Mouse (Mus musculus) kidney, adult 9 months (tissue): ENCODE data around the gene Pbx4.
A peak's percentile ranks its signal among the peaks of the same experiment; 100 is the strongest.

Experiments
- DNase-seq: peaks from one replicate; pipeline ENCODE4 v3.0.0; 2022

Pbx4 gene

GRCm38 (mm10) chr8:69814881-69815280 is 17.4 kb upstream of the Pbx4 start:
- DNase-seq, result no peak

DNA sequence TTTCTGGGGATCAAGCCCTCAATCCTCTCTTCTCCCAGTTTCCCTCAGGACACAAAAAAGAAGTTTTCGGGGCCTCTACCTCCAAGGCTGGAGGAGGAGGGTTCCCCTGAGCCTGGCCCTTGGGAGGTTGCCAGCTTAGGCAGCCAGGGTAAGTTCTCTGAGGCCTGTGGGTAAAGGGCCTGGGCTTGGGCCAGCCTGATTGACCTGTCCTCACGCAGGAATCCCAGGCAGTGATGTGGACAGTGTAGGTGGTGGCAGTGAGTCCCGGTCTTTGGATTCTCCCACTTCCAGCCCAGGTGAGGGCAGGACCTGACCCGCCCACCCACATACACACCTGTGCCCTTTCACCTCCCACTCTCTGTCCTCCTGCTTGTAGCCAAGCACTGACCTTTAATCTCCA is 16.9 kb upstream of the Pbx4 start:
- peak; percentile 49 for DNase-seq

DNA sequence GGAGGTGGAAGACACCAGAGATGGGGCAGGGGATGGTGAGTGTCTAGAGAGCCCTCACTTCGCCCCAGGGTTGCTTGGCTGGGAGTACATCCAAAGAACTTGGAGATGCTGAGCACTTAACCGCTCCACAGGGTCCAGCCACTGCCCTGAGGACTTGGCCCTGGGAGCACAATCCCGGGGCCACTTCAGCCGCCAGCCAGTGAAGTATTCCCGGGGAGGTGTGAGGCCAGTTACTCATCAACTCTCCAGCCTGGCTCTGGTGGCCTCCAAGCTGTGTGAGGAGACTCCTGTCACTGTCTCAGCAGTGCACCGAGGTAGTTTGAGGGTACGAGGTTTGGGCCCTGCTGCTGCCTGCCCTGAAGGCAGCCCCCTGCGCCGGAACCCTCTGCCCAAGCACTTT is 11.8 kb upstream of the Pbx4 start:
- DNase-seq, result peak; percentile 90

GRCm38 (mm10) chr8:69821971-69822385 is 10.3 kb upstream of the Pbx4 start:
- peak; percentile 45 for DNase-seq

GRCm38 (mm10) chr8:69822386-69823191 is 9.7 kb upstream of the Pbx4 start, which contains the start of gene Lpar2:
Gene Lpar2 (plus strand): TSS chr8:69822429.
- DNase-seq, result peak; percentile 79

DNA sequence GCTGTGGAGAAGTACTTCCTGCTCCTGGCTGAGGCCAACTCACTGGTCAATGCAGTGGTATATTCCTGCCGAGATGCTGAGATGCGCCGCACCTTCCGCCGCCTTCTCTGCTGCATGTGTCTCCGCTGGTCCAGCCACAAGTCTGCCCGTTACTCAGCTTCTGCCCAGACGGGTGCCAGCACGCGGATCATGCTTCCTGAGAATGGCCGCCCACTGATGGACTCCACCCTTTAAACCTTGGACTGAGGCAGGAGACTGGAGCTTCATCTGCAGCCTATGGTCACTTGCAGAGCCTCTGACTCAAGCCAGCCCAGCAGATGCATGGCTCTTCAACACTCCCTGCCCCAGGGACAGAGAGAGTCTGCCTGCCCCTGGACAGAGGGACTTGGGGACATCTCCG is 5.9 kb upstream of the Pbx4 start:
- DNase-seq, result peak; percentile 67

DNA sequence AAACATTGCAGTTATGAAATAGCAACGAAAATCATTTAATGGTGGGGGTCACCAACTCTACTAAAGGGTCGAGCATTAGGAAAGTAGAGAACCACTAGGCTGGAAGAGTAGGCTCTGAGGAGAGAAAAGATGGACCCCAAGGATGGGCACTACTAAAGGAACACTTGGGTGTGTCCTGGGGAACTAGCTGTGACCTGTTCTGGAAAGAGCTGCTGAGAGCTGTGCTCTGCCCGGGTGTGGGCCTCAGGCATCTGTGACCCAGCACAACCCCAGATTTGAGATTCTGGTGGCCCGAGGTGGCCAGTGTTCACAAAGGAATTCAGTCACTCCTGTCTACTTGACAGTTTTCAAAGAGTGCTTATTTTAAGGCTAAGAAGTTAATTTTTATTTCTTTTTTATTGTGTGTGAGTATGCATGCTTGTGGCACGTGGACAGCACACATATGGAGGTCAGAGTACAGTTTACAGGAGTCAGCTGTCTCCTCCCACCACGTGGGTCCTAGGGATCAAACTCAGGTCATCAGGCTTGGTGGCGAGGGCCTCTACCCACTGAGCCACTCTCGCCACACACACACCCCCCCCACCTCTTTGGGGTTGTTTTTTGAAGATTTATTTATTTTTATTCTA is 4.9 kb downstream of the Pbx4 start:
- DNase-seq, result peak; percentile 78

- DNase-seq, result no peak
Observed at GRCm38 (mm10) chr8:69847167-69848065, 15.1 kb downstream of the Pbx4 start.

DNA sequence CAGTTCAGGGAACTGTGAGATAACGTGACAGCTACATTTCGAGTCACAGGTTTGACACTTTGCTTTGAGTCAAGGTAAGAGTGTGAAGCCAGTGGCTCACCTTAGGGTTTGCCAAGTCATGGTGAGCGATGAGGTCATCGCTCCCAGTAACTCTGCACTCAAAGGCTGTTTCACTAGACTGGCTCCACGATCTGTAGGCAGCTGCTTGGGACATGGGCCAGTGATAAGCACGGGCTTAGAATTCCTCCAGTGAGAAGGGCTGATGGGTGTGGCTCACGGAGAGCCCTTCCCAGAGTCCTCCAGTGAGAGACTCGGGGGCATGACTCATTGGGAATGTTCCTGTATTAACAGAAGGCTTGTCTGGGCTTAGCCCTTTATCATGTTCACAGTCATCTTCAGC is 16.7 kb downstream of the Pbx4 start:
- no peak for DNase-seq

DNA sequence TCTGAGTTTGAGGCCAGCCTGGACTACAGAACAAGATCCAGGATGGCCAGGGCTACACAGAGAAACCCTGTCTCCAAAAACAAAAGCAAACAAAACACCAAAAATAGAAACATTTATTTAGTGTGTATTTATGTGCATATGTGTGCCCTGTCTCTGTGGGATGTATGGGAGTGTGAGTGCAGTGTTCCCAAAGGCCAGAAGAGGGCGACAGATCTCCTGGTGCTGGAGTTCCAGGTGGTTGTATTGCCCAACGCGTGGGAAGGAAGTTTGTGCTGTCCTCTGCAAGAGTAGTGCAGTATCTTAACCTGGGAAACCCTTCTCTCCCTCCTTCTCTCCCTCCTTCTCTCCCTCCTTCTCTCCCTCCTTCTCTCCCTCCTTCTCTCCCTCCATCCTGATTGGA is 17.6 kb downstream of the Pbx4 start:
- DNase-seq, result no peak

DNA sequence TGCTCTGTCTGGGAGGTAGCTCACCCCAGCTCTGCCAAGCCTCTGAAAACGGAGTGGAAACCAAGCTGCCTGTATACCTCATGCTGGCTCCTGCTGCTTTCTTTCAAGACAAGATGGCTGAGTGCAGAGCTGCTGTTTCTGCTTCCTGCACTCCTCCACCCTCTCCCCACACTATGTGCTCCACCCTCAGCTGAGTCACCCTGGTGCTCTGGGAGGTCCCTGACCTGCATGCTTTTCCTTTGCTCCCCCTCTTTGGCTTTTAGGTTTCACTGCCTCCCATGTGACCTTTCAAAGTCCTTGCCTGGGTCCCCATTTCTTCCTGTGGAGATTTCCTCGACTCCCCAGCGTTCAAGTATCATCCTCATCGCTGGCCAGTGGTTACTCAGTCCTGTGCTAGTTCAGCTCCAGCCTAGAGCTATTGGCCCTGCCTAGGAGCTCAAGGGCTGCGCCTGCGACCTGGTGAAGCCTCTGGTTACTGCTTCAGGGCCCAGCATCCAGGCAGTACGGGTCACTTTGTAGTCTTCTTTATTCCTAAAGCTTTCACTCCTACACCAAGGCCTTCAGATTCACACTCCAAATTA is 18.7 kb downstream of the Pbx4 start:
- no peak for DNase-seq

DNA sequence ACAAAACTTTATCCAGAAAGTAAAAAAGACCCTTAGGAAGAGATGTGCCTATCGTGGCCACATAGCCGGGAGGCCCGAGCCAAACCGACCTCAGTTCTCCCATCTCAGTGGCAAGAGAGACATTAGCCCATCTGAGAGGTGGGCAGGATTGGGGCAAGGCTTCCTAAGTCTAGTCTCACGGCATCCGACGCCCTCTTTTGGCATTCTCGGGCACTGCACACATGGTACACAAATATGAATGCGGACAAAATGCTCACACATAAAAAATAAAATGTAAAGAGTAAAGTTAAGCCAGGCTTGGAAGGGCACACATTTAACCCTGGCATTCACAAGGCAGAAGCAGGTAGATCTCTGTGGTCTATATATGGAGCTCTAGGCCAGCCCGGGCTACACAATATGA is 21.6 kb downstream of the Pbx4 start:
- no peak for DNase-seq

DNA sequence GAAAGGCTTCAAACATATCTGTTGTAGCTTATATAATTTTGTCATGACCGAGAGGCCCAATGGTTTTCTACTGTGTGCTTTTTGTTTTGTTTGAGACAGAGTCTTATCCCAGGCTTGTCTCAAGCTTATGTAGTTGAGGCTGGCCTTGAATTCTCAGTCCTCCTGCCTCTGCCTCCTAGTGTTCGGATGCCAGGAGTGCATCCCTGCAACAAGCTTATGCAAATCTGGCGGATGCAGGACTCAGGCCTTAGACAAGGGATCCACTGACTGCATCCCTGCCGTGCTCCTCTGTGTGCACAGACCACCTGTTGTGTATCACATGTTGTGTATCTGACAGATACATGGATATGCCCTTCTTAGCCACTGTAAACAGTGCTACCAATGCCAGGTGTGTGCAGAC is 28.5 kb downstream of the Pbx4 start:
- no peak for DNase-seq

DNA sequence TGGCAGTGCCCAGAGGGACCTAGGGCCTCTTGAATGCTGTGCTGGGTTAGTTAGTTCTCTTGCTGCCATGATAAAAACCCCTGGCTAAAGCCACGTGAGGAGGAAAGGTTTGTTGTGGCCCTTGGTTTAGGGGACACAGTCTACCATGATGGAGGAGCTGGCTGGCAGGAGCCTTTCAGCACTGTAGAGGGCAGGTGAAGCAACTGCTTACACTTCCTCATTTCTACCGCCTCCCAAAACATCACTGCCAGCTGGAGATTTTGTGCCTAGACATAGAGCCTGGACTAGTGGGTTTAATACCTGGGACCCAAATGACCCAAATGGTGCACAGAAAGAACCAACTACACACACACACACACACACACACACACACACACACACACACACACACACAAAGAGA is 29.0 kb downstream of the Pbx4 start:
- no peak for DNase-seq

- DNase-seq, result no peak
Observed at GRCm38 (mm10) chr8:69863387-69864020, 31.2 kb downstream of the Pbx4 start.

DNA sequence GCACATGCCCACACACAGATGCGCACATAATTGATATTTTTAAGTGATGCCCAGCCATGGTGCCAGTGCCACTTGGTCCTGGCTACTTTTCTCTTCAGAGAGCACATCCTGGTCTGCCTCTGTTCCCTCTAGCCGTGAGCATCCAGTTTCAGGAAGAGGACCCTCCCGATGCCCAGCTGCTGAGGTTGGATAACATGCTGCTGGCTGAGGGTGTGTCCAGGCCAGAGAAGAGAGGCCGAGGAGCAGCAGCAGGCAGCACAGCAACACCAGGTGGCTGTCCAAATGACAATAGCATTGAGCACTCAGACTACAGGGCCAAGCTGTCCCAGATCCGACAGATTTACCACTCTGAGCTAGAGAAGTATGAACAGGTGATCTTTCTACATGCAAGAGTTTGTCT is 31.9 kb downstream of the Pbx4 start:
- no peak for DNase-seq

DNA sequence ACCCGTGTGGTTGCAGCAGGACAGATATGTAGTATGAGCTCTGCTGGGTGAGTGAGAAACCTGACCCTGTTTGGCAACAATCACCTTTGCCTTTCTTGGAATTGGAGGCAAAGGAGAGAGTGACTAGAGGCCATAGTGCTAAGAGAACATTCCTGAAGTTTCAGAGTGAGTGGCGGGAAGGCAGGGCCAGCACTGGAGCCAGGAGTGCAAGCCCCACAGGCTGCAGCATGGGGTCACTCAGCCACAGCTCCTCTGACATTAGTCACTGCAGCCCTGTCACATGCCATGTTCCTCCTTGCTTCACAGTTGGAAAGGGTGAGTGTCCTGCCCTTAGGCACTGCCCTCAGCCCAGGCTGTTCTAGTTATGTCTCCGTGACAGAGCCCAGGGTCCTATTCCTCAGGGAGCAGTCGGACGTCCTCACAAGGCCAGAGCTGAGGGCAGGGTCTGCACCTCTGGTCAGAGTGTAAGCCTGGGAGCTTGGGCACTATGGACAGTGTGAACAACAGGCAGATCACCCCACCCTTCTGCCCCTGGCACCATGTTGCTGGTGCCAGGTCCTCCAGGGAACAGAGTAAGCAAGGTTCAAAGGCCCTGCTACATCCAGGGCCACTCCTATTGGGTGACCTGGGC is 35.5 kb downstream of the Pbx4 start:
- DNase-seq, result no peak

DNA sequence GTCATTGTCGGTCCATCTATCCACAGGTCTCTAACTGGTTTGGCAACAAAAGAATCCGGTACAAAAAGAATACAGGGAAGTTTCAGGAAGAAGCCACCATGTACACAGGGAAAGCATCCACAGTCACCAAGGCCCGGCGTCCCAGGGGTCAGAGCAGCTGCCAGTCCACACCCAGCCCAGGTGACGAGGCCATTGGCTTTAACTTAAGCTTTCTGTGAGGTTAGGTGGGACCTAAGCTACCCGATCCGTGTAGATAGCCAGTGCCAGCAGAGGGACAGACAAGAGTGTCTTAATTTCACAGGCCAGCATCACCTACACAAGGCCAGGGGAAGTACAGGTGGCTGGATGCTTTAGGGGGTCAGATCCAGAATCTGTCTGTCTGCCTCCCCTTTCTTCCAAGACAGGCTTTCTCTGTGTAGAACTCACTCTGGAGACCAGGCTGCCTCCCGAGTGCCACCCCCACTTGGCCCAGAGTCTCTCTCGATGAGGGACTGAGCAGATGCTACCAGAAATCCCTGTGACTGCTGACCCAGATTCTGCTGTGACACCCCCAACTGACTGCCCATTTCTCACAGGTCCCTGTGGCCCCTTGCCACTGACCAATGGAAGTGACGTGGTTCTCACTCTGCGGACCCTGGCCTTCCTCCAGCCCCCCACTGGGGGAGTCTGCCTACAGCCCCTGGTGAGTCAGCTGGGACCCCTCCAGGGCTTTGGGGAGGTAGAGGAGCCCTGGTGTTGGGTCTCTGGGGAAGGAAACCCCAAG is 37.9 kb downstream of the Pbx4 start:
- DNase-seq, result no peak

DNA sequence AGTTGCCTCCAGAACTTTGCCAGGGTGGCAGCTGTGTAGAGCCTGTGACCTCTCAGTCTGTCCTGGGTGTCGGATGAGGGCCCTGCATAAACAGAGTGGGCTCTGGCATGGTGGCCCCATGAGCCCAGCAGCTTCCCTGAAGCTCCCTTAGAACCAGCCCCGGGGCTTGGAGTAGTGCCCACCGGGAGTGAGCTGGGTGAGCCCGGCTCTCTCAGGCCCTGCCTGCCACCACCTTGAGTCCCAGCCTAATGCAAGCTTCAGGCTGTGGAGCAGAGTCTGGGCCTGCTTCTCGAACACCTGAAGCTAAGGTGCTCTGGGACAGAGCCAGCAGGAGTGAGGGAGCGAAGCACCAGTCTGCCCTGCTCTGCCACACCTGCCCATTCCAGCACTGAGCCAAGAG is 38.6 kb downstream of the Pbx4 start:
- no peak for DNase-seq

DNA sequence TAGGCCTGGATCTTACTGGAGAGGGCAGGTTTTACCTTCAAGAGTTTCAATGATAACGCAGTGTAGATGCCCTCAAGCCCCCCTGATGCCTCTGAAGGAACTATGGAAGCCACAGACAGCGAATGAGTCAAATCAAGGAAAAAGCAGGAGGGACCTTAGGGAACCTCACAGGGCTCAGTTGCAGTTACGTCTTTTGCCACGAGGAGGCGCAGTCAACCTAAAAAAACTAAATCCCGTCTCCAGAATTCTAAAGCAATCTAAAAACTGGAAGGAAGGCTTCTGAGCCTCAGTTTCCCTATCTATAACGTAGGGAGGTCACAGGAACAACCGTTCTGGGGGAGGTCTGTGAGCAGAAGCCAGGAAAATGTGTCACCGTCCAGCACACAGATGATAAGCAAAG is 41.9 kb downstream of the Pbx4 start:
- DNase-seq, result peak; percentile 77

- no peak for DNase-seq
Observed at GRCm38 (mm10) chr8:69874654-69875053, 42.4 kb downstream of the Pbx4 start.
